Mouse (Mus musculus) left cerebral cortex, postnatal 14 days (tissue): ENCODE results near the gene Tmem254a. TPM values are rescaled to one million over a fixed set of nuclear protein-coding genes. Genes with fewer than 3 reads are reported as not detected.
"Not testable (repeated sequence)": the region's sequence is repeated elsewhere in the genome, so short reads cannot be mapped to it uniquely, and the experiment has no call there.

Source experiments
- DNase-seq, 2 experiments: peaks; one replicate each; pipeline ENCODE4 v3.0.0; 2021 to 2022; ENCODE audit warnings: low spot score in 2 of 2, mixed read lengths in 1 of 2
- intact Hi-C: fragments of 180-260 bp; cut with DNase I; formaldehyde crosslinking; loops from one replicate; pipeline ENCODE4 v1.15.1; 2025
- long read RNA-seq, 2 experiments: library from polyadenylated mRNA; stranded (forward); transcript quantifications; one replicate each; pipeline ENCODE4 v2.0.0; 2021
- total RNA-seq, 2 experiments: library from RNA; stranded (reverse); gene quantifications; 2 replicates each; pipeline ENCODE4 v1.2.3; 2021

Gene Tmem254a
- total RNA-seq = 1 to 10 TPM; 6.1 to 8.4 TPM
- long read RNA-seq, experiment 1, transcript Tmem254a-204 (4 exons, 2,147 nt) = major isoform, 30 of 36 reads
- long read RNA-seq, experiment 1, partial matches to known transcripts = 0 of 36 reads
- long read RNA-seq, experiment 1, other reads (novel, unspliced or antisense) = 1 of 36 reads
- long read RNA-seq, experiment 2, transcript Tmem254a-204 (4 exons, 2,147 nt) = major isoform, 22 of 23 reads
- long read RNA-seq, experiment 2, partial matches to known transcripts = 0 of 23 reads
- long read RNA-seq, experiment 2, other reads (novel, unspliced or antisense) = 0 of 23 reads

GRCm38 (mm10) chr14:25927562-25927881 lies at the start of gene Tmem254a:
Gene Tmem254a, minus strand, starts transcription at chr14:25927672.
- intact Hi-C loops, DNase-seq: not testable (repeated sequence)

DNA sequence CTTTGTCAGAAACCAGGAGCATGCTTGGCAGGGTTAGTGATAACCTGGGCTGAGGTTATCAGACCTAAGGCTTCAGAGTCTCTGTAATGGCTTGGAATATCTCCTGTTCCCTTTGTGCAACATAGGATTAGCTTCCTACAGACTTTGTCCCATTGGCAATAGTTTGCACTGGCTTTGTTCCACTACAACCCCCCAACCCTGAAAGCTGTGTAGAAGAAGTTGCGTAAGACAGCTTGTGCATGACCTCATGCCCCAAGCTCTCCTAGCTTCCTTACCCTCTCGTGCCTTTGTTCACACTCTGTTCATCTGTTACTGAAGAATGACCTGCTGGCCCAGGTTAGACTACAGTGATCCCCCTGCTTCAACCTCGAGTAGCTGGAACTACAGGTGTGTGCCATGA lies 30.4 kb upstream of the Tmem254a start:
- intact Hi-C loops, DNase-seq: not testable (repeated sequence)

DNA sequence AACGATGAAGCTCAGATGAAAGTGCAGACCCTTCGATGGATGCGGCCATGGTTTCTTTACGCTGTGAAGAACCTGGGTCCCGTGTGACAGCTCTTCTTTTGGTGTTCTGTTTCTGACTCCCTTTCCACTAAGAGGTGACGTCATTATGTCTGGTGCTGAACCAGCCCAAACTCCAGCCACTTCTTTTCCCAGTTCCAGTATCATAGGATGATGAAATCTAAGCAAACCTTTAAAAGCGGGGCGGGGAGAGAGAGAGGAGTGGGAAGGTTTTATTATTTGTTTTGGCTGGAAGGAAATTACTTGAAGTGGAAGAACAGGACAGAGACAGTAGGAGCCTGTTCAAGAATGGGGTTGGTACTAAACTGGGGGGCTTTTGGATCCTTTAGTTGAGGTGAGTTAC lies 10.5 kb upstream of the Tmem254a start, which contains the start of gene Cphx1:
Gene Cphx1 (plus strand): TSS at position 301 of the 400 bp plus-strand sequence.
- DNase-seq, intact Hi-C loops: not testable (repeated sequence)

GRCm38 (mm10) chr14:25936867-25937630 lies 9.6 kb upstream of the Tmem254a start:
- intact Hi-C loops = not testable (repeated sequence)

DNA sequence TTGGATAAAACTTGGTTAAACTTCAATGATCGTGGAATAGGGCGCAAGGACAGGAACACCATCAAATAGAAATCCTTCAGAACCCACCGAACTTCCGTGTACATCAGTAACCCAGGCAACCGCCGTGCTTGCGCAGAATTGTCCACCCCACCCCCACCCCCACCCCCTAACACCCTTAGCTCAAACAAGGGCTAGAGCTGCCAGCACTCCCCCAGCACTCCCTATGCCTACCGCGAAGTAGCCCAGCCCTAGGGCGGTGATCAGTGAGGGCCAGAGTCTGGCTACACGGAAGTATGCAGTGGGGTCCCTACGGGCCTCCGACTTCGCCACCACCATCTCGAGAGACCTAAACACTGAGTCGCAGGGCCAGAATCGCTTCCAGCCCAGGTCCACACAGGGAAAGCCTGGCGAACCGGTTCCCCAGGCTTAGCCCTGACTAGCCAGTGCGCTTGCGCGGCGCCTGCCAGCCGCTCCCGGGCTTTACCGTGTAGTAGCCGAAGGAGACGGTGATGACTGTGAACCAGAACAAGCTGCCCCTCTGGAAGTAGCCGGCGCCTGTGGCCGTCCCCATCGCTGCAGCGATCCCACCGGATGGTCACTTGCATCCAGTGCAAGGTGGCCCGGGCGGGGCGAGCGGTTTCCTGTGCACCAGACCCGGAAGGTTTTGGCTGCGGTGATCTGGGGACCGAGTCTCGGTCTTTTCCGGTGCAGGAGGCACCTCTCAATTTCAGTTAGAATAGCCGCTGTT lies 484 bp downstream of the Tmem254a start:
- DNase-seq, intact Hi-C loops: not testable (repeated sequence)

More at GRCm38 (mm10) chr14:25936867-25937630, 9.6 kb upstream of the Tmem254a start:
- DNase-seq = not testable (repeated sequence)

DNA sequence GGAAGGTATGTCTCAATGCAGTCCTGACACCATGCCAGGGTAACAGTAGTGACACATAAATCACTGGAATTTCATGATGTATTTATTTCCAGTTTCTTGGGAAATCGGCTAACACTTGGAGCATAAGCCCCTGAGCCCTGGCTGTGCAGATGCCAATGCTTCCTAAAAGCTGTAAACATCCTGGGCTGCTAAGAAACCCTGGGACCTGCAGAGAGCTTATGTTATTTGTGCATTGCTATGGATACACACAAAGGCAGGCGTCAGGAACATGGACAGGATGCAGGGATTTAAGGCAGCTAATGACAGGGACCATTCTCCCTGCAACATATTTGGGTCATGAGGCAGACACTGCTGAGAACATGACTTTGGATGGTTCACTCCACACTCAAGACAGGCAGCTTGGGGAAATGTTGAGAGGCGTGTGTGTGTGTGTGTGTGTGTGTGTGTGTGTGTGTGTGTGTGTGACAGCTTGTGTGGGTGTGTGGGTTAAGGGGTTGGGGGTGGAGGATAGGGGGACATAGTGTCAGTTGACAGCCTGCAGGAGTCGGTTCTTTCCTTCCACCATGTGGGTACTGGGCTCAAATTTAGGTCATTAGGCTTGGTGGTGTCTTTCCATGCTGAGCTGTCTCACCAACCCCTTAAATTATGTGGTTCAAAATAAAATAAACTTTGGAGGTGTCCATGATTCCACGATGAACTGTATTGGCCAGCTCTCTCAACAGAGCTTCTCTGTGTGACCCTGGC lies 8.9 kb downstream of the Tmem254a start:
- DNase-seq, intact Hi-C loops: not testable (repeated sequence)

DNA sequence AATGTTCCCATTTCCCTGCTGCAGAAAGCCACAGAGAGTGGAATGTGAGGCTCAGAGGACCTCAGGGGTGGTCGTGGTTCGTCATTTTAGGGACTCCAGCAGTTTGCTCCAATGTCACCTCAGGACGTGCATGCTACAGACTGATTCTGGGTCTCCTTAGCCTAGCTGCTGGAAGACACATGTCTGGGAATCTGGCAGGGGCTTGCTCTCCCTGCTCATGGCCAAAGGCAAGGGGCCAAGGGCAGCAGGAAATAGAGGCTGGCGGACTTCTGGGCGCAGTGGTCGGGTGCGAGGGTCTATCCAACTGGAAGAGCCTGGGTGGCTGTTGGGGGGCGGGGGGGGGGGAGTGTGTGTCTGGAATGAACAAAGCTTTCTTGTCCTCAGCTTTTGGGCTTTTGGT lies 18.5 kb downstream of the Tmem254a start:
- intact Hi-C loops, DNase-seq: not testable (repeated sequence)

GRCm38 (mm10) chr14:25907272-25907671 lies 20.2 kb downstream of the Tmem254a start:
- DNase-seq, intact Hi-C loops: not testable (repeated sequence)

- DNase-seq = peak in 1 of 2 experiments; percentile 7
- intact Hi-C loops = not testable (repeated sequence)
Observed at GRCm38 (mm10) chr14:25905243-25905642, 22.2 kb downstream of the Tmem254a start.

DNA sequence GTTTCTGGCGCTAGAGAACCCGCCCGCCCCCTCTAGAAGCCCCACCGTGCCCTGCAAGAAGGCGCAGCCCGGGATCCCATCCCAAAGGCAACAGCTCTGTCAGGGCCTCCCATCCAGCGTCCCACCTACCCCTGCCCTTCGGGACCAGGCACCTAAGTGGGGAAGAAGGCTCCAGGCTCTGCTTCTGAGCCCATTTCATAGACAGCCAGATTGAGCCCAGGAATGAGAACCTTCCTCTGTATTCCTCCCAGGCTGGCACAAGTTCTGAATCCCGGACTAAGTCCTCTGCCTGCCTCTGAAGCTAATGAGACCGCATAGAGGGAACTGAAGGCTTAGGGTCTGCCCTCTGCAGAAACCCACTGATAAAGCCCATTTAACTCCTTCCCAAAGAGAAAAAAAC lies 24.5 kb downstream of the Tmem254a start, which contains the start of gene Plac9a:
Gene Plac9a (minus strand): TSS at position 101 of the 400 bp plus-strand sequence.
- DNase-seq, intact Hi-C loops: not testable (repeated sequence)

- DNase-seq, intact Hi-C loops: not testable (repeated sequence)
Observed at GRCm38 (mm10) chr14:25895686-25896085, 31.8 kb downstream of the Tmem254a start.

DNA sequence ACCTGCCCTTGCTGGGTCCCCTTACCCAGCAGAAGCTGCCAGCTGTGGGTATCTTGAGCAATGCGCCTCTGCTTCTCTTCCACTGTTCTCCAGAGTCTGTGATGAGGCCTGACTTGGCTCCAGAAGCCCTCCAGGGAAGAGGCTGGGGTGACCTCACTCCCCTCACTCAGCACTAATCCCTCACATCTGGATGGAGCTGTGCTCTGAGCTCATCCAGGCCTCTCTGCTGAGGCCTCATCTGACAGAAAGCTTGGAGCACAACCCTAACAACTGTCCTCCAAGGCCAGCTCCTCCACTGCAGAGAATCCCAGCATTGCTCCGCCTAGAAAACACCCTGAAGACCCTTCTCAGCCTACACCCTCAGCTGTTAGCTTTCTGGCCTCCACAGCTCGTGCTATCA lies 32.9 kb downstream of the Tmem254a start:
- intact Hi-C loops, DNase-seq: not testable (repeated sequence)

DNA sequence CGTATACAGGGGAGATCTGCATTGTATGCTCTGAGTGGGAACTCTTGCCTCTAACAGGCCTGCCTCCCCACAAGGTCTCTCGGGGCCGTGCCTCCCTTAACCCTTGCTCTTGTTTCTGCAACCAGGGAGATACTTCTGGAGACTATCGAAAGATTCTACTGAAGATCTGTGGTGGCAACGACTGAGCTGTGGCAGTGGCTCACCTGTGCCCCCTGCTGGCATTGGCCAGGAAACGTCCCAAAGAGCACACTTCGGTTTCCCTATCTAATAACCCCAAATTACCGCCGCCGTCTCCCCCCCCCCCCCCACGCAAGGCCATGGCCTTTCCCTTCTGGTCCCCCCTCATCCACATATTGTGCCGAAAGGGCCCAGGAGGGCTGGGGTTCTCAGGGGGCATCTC lies 41.6 kb downstream of the Tmem254a start:
- intact Hi-C loops, DNase-seq: not testable (repeated sequence)

GRCm38 (mm10) chr14:25881769-25882168 lies 45.7 kb downstream of the Tmem254a start:
- intact Hi-C loops, DNase-seq: not testable (repeated sequence)

DNA sequence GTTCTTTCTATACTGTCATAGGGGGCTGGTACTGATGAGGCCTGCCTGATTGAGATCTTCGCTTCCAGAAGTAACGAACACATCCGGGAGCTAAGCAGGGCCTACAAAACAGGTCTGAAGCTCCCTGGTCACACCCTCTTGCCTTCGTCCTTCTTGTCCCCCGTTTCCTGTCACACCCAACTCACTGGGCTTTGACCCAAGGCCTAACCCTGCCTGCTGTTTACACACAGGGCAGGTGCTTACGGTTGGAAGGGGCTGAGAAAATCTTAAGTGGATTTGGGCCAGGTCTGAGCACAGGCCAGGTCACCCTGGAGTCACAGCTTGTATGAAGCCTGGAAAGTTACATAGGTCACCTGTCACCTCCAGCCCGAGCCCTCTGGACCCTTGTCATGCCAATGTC lies 50.8 kb downstream of the Tmem254a start:
- DNase-seq, intact Hi-C loops: not testable (repeated sequence)
